Mouse (Mus musculus): ENCODE results near the gene Mfsd4a. TPM values are rescaled to one million over a fixed set of nuclear protein-coding genes. Genes with fewer than 3 reads are reported as not detected.

Gene Mfsd4a
- polyA plus RNA-seq, 1 experiment = not detected

- H3K9me3 ChIP-seq (replicated peaks; ENCODE audit: control insufficient read depth, insufficient read depth, low read length, poor library complexity, severe bottlenecking) = no peaks in the 10 kb centered on the region
- TF ChIP-seq CTCF (IDR thresholded peaks at IDR 0.05; ENCODE audit: low read depth, low read length) (no peak), POLR2A (IDR thresholded peaks at IDR 0.05; ENCODE audit: insufficient read depth, low read length) (no peak), EP300 (IDR thresholded peaks at IDR 0.05; ENCODE audit: insufficient read depth, low read depth, low read length) (no peak)
- no peaks in the 10 kb centered on the region for H3K27me3 ChIP-seq (ENCODE audit: control insufficient read depth, insufficient read depth, low read length, poor library complexity, severe bottlenecking)
- H3K4me1 ChIP-seq (ENCODE audit: control insufficient read depth, insufficient read depth, low read length) = peaks cover 4% of the 10 kb centered on the region
- no peak overlapping the region for H3K27ac ChIP-seq (ENCODE audit: insufficient read depth, low read length)
- no peak overlapping the region for H3K4me3 ChIP-seq (ENCODE audit: low read depth, low read length)
- no peaks in the 10 kb centered on the region for H3K36me3 ChIP-seq (ENCODE audit: control insufficient read depth, insufficient read depth, low read length, poor library complexity, severe bottlenecking)
- H3K9ac ChIP-seq (ENCODE audit: low read depth, poor library complexity, severe bottlenecking) = no peak overlapping the region
Measured at GRCm38 (mm10) chr1:132051746-132052145, 16.1 kb downstream of the Mfsd4a start.

DNA sequence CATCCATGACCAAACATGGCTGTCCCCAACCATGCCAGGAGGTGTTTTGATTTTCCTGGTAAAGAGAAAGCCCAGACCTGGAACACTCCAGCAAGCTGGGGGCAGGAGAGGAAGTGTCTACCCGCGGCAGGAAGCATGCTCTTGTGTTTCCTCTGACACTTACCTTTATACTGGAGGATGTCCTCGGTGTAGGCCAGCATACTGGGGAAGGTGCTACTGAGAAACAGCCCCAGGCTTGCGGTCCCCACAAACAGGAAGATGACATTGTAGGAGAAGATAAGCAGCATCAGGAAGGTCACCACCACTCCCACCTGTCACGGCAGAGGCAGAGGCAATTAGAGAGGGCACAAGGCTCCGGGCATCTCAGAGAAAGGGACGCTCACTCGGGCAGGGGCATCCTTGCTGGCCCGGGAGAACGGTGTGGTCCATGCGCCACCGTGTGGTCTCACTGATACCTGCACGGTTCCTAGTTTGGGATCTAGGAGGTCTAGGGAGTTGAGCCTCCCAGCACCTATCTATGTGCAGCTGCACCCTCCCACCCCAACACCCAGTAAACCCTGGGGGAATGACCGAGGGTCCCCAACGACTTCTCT lies 21.6 kb downstream of the Mfsd4a start:
- H3K9me3 ChIP-seq (replicated peaks; ENCODE audit: control insufficient read depth, insufficient read depth, low read length, poor library complexity, severe bottlenecking) = no peaks in the 10 kb centered on the region
- H3K36me3 ChIP-seq (ENCODE audit: control insufficient read depth, insufficient read depth, low read length, poor library complexity, severe bottlenecking) = no peaks in the 10 kb centered on the region
- peaks cover 4% of the 10 kb centered on the region for H3K4me1 ChIP-seq (ENCODE audit: control insufficient read depth, insufficient read depth, low read length)
- H3K9ac ChIP-seq (ENCODE audit: low read depth, poor library complexity, severe bottlenecking) = no peak overlapping the region
- no peak overlapping the region for H3K27ac ChIP-seq (ENCODE audit: insufficient read depth, low read length)
- no peak overlapping the region for H3K4me3 ChIP-seq (ENCODE audit: low read depth, low read length)
- peak; percentile 91 for TF ChIP-seq CTCF (IDR thresholded peaks at IDR 0.05; ENCODE audit: low read depth, low read length)
- TF ChIP-seq POLR2A (IDR thresholded peaks at IDR 0.05; ENCODE audit: insufficient read depth, low read length) = no peak
- H3K27me3 ChIP-seq (ENCODE audit: control insufficient read depth, insufficient read depth, low read length, poor library complexity, severe bottlenecking) = no peaks in the 10 kb centered on the region

- no peak overlapping the region for H3K4me3 ChIP-seq (ENCODE audit: low read depth, low read length)
- no peak for TF ChIP-seq EP300 (IDR thresholded peaks at IDR 0.05; ENCODE audit: insufficient read depth, low read depth, low read length)
- TF ChIP-seq POLR2A (IDR thresholded peaks at IDR 0.05; ENCODE audit: insufficient read depth, low read length) = no peak
- TF ChIP-seq CTCF (IDR thresholded peaks at IDR 0.05; ENCODE audit: low read depth, low read length) = no peak
- no peaks in the 10 kb centered on the region for H3K27me3 ChIP-seq (ENCODE audit: control insufficient read depth, insufficient read depth, low read length, poor library complexity, severe bottlenecking)
- no peaks in the 10 kb centered on the region for H3K4me1 ChIP-seq (ENCODE audit: control insufficient read depth, insufficient read depth, low read length)
- H3K27ac ChIP-seq (ENCODE audit: insufficient read depth, low read length) = no peak overlapping the region
- H3K9me3 ChIP-seq (replicated peaks; ENCODE audit: control insufficient read depth, insufficient read depth, low read length, poor library complexity, severe bottlenecking) = no peaks in the 10 kb centered on the region
- no peak overlapping the region for H3K9ac ChIP-seq (ENCODE audit: low read depth, poor library complexity, severe bottlenecking)
- no peaks in the 10 kb centered on the region for H3K36me3 ChIP-seq (ENCODE audit: control insufficient read depth, insufficient read depth, low read length, poor library complexity, severe bottlenecking)
Measured at GRCm38 (mm10) chr1:132043759-132044158, 24.1 kb downstream of the Mfsd4a start.

DNA sequence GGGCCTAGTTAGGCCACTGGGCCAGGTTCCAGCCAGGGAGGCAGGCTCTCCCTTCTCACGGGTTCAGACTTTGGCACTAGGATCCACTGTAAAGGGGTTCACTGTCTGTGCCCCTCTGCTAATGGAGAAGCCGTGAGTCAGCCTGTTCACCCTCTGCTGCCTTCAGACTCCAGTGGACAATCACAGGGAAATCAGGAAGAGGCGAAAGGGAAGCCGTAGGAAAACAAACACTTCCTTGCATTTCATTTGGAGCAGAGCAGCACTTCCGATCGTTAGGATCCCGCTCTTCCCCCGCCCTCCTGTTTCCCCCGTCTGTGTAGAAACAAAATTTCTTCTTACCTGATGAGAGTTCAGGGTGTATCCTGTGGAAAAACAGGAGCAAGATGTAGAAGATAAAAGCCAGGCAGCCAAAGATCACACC lies 27.7 kb downstream of the Mfsd4a start:
- Histone ChIP-seq H3K9me3 (replicated peaks; ENCODE audit: control insufficient read depth, insufficient read depth, low read length, poor library complexity, severe bottlenecking) (no peaks in the 10 kb centered on the region), H3K4me3 (ENCODE audit: low read depth, low read length) (no peak overlapping the region), H3K9ac (ENCODE audit: low read depth, poor library complexity, severe bottlenecking) (0 out of 2 replicates have a peak overlapping the region, but pooled peaks have one; percentile 21), H3K36me3 (ENCODE audit: control insufficient read depth, insufficient read depth, low read length, poor library complexity, severe bottlenecking) (no peaks in the 10 kb centered on the region), H3K4me1 (ENCODE audit: control insufficient read depth, insufficient read depth, low read length) (no peaks in the 10 kb centered on the region), H3K27me3 (ENCODE audit: control insufficient read depth, insufficient read depth, low read length, poor library complexity, severe bottlenecking) (no peaks in the 10 kb centered on the region), H3K27ac (ENCODE audit: insufficient read depth, low read length) (no peak overlapping the region)
- TF ChIP-seq EP300 (IDR thresholded peaks at IDR 0.05; ENCODE audit: insufficient read depth, low read depth, low read length) = no peak
- TF ChIP-seq POLR2A (IDR thresholded peaks at IDR 0.05; ENCODE audit: insufficient read depth, low read length) = no peak
- TF ChIP-seq CTCF (IDR thresholded peaks at IDR 0.05; ENCODE audit: low read depth, low read length) = no peak

DNA sequence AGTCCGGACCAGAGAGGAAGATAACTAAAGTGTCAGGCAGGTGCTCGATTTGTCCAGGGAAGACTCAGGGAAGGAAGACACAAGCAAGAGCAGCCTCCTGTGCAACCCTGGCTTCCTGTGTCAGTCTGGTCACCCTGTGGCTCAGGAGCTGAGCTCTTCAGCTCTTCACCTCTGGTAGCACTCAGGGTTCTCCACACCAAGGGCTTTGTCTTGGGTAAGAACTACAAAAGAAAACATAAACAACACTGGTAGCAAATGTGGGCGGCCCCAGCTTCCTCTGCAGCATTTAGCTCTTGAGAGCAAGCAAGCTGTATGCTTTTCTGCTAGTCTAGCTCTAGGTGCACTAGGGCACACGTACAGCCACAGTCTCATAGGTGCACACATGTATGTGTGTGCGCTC lies 29.1 kb downstream of the Mfsd4a start:
- TF ChIP-seq EP300 (IDR thresholded peaks at IDR 0.05; ENCODE audit: insufficient read depth, low read depth, low read length) (no peak), CTCF (IDR thresholded peaks at IDR 0.05; ENCODE audit: low read depth, low read length) (no peak), POLR2A (IDR thresholded peaks at IDR 0.05; ENCODE audit: insufficient read depth, low read length) (no peak)
- Histone ChIP-seq H3K36me3 (ENCODE audit: control insufficient read depth, insufficient read depth, low read length, poor library complexity, severe bottlenecking) (no peaks in the 10 kb centered on the region), H3K27me3 (ENCODE audit: control insufficient read depth, insufficient read depth, low read length, poor library complexity, severe bottlenecking) (no peaks in the 10 kb centered on the region), H3K9ac (ENCODE audit: low read depth, poor library complexity, severe bottlenecking) (no peak overlapping the region), H3K27ac (ENCODE audit: insufficient read depth, low read length) (no peak overlapping the region), H3K9me3 (replicated peaks; ENCODE audit: control insufficient read depth, insufficient read depth, low read length, poor library complexity, severe bottlenecking) (no peaks in the 10 kb centered on the region), H3K4me3 (ENCODE audit: low read depth, low read length) (no peak overlapping the region), H3K4me1 (ENCODE audit: control insufficient read depth, insufficient read depth, low read length) (no peaks in the 10 kb centered on the region)

- TF ChIP-seq EP300 (IDR thresholded peaks at IDR 0.05; ENCODE audit: insufficient read depth, low read depth, low read length) (no peak), POLR2A (IDR thresholded peaks at IDR 0.05; ENCODE audit: insufficient read depth, low read length) (no peak), CTCF (IDR thresholded peaks at IDR 0.05; ENCODE audit: low read depth, low read length) (no peak)
- Histone ChIP-seq H3K9me3 (replicated peaks; ENCODE audit: control insufficient read depth, insufficient read depth, low read length, poor library complexity, severe bottlenecking) (no peaks in the 10 kb centered on the region), H3K9ac (ENCODE audit: low read depth, poor library complexity, severe bottlenecking) (no peak overlapping the region), H3K36me3 (ENCODE audit: control insufficient read depth, insufficient read depth, low read length, poor library complexity, severe bottlenecking) (no peaks in the 10 kb centered on the region), H3K4me3 (ENCODE audit: low read depth, low read length) (no peak overlapping the region), H3K27ac (ENCODE audit: insufficient read depth, low read length) (no peak overlapping the region), H3K27me3 (ENCODE audit: control insufficient read depth, insufficient read depth, low read length, poor library complexity, severe bottlenecking) (no peaks in the 10 kb centered on the region), H3K4me1 (ENCODE audit: control insufficient read depth, insufficient read depth, low read length) (no peaks in the 10 kb centered on the region)
Measured at GRCm38 (mm10) chr1:132037746-132038145, 30.1 kb downstream of the Mfsd4a start.

Measured in ES-Bruce4 (cell line).